Mouse (Mus musculus): ENCODE data around the gene Grap. TPM values are rescaled to one million over a fixed set of nuclear protein-coding genes. Genes with fewer than 3 reads are reported as not detected.

Grap gene
- polyA plus RNA-seq, 1 experiment from 2014 or later = 11.7 TPM

Other genes starting within 250 kb of the Grap start
- 34.4 and 38.5 TPM in 2 replicates for gene Rnf112, start 199.1 kb upstream of the Grap start, polyA plus RNA-seq (2015; fragmentation: Nextera tagmentation; extraction: Ambion mirVana)
- gene Mfap4, start 167.8 kb upstream of the Grap start, polyA plus RNA-seq (2015; fragmentation: Nextera tagmentation; extraction: Ambion mirVana) = 23.5 and 29.8 TPM in 2 replicates
- gene Mapk7, start 158.9 kb upstream of the Grap start, polyA plus RNA-seq (2015; fragmentation: Nextera tagmentation; extraction: Ambion mirVana) = 72.3 and 73.1 TPM in 2 replicates
- gene B9d1, start 148.1 kb upstream of the Grap start, polyA plus RNA-seq (2015; fragmentation: Nextera tagmentation; extraction: Ambion mirVana) = 34.9 and 38.9 TPM in 2 replicates
- 76.2 and 78.3 TPM in 2 replicates for gene Epn2, start 73.6 kb upstream of the Grap start, polyA plus RNA-seq (2015; fragmentation: Nextera tagmentation; extraction: Ambion mirVana)
- 0.21 and 0.22 TPM in 2 replicates for gene Fam83g, start 30.8 kb downstream of the Grap start, polyA plus RNA-seq (2015; fragmentation: Nextera tagmentation; extraction: Ambion mirVana)
- gene Slc5a10, start 67.6 kb downstream of the Grap start, polyA plus RNA-seq (2015; fragmentation: Nextera tagmentation; extraction: Ambion mirVana) = not detected in 2 replicates
- 52.0 and 53.9 TPM in 2 replicates for gene Prpsap2, start 108.8 kb downstream of the Grap start, polyA plus RNA-seq (2015; fragmentation: Nextera tagmentation; extraction: Ambion mirVana)
- 46.3 and 47.1 TPM in 2 replicates for gene Ulk2, start 201.8 kb downstream of the Grap start, polyA plus RNA-seq (2015; fragmentation: Nextera tagmentation; extraction: Ambion mirVana)

Data from midbrain, embryonic 15.5 days (tissue).